Mouse (Mus musculus) heart, embryonic 14.5 days (tissue): Measurements from ENCODE around the gene Efs. TPM values are rescaled to one million over a fixed set of nuclear protein-coding genes. Genes with fewer than 3 reads are reported as not detected.

ENCODE experiments used
- ATAC-seq: fragments of 200-750 bp; cut with Nextera tagmentation; 2 replicates; pipeline ENCODE4 v1.8.0; 2017; ENCODE audit warnings: low read depth, moderate TSS enrichment; ENCODE audit not compliant: insufficient number of reproducible peaks, insufficient read depth, low FRiP score
- H3K27ac ChIP-seq, 2 experiments: fragments of 200-500 bp in 1 of 2; fragments of 300-500 bp in 1 of 2; sonication (generic) in 1 of 2; replicated peaks in 1 of 2; 2 replicates each; pipeline ENCODE4 v1.5.1; 2012 to 2014; ENCODE audit warnings: low read depth in 2 of 2, low read length in 2 of 2, control low read depth in 1 of 2, mild to moderate bottlenecking in 1 of 2, mixed read lengths in 1 of 2; ENCODE audit not compliant: control insufficient read depth in 1 of 2, insufficient read depth in 1 of 2
- H3K27me3 ChIP-seq: fragments of 300-500 bp; sonication (generic); 2 replicates; pipeline ENCODE4 v1.6.1; 2014; ENCODE audit warnings: mild to moderate bottlenecking, low read length, control low read depth; ENCODE audit not compliant: control insufficient read depth, insufficient read depth
- H3K36me3 ChIP-seq: fragments of 300-500 bp; sonication (generic); 2 replicates; pipeline ENCODE4 v1.6.1; 2014; ENCODE audit warnings: mild to moderate bottlenecking, control low read depth, low read length, mixed read lengths; ENCODE audit not compliant: control insufficient read depth, insufficient read depth
- H3K4me1 ChIP-seq, 2 experiments: fragments of 200-500 bp in 1 of 2; fragments of 300-500 bp in 1 of 2; sonication (generic) in 1 of 2; 2 replicates each; pipeline ENCODE4 v1.6.1; 2012 to 2014; ENCODE audit warnings: low read length in 2 of 2, control low read depth in 1 of 2, mixed read lengths in 1 of 2; ENCODE audit not compliant: control insufficient read depth in 2 of 2, insufficient read depth in 2 of 2
- H3K4me2 ChIP-seq: fragments of 300-500 bp; sonication (generic); 2 replicates; pipeline ENCODE4 v1.6.1; 2014; ENCODE audit warnings: mild to moderate bottlenecking, low read length
- H3K4me3 ChIP-seq, 2 experiments: fragments of 200-500 bp in 1 of 2; fragments of 300-500 bp in 1 of 2; sonication (generic) in 1 of 2; 2 replicates each; pipeline ENCODE4 v1.5.1; 2012 to 2014; ENCODE audit warnings: low read length in 2 of 2, mild to moderate bottlenecking in 2 of 2, control low read depth in 1 of 2, low read depth in 1 of 2, moderate library complexity in 1 of 2; ENCODE audit not compliant: control insufficient read depth in 1 of 2, insufficient read depth in 1 of 2
- H3K9ac ChIP-seq: fragments of 300-500 bp; sonication (generic); 2 replicates; pipeline ENCODE4 v1.6.1; 2014; ENCODE audit warnings: mild to moderate bottlenecking, low read length
- H3K9me3 ChIP-seq: fragments of 300-500 bp; sonication (generic); 2 replicates; pipeline ENCODE4 v1.6.1; 2016; ENCODE audit warnings: low read length, control low read depth; ENCODE audit not compliant: control insufficient read depth
- WGBS: fragments of 180-500 bp; shearing (Covaris S2); extraction: QIAGEN DNeasy Blood & Tissue Kit; methylation state at CpG from one replicate; pipeline ENCODE4 v1.1.7; 2014; 5-methylcytosine and 5-hydroxymethylcytosine counted together
- polyA plus RNA-seq: library from polyadenylated mRNA; unstranded; fragments of >200 nt; fragmentation: Nextera tagmentation; extraction: Ambion mirVana; gene quantifications from 2 replicates; pipeline ENCODE4 v1.2.1, GENCODE M21; 2014

The Efs gene
- polyA plus RNA-seq, 1 experiment from 2014 or later, result 14.6 TPM

DNA sequence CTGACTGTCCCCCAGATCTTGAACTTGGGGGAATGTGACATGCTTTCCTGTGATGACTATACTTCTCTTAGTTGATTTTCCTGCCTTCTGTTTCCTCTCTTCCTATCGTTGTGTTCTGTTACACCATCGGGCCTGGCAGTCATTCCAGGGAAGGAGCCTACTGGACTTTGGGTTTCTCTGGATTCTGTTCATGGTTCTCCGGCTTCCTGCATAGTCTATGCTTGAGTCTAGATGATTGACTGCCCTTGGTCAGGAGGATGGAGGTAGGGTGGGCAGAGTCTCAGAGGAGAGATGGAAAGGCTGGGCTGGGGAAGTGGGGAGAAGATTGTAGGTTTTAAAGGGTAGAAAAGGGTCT, 14.2 kb upstream of the Efs start:
- H3K9me3 ChIP-seq, result no peaks in the 10 kb centered on the region
- H3K9ac ChIP-seq, result no peak overlapping the region
- 45% methylated on average over 3 of the region's 3 CpGs for WGBS
- no peak overlapping the region for H3K4me2 ChIP-seq
- no peaks in the 10 kb centered on the region for H3K27me3 ChIP-seq
- H3K4me1 ChIP-seq, result peaks cover 5 to 7% of the 10 kb centered on the region in 2 experiments; a peak in 2 of 4 replicates
- H3K27ac ChIP-seq, result peak overlapping the region; percentile 29 to 51; a peak in 2 of 4 replicates
- no peak for ATAC-seq
- H3K36me3 ChIP-seq, result peaks cover 56% of the 10 kb centered on the region
- H3K4me3 ChIP-seq, result no peak overlapping the region

- Histone ChIP-seq H3K4me3 (no peak overlapping the region), H3K4me2 (no peak overlapping the region), H3K4me1 (peaks cover 5 to 7% of the 10 kb centered on the region in 2 experiments; a peak in 2 of 4 replicates), H3K9me3 (no peaks in the 10 kb centered on the region), H3K27me3 (no peaks in the 10 kb centered on the region), H3K9ac (no peak overlapping the region), H3K36me3 (peaks cover 51% of the 10 kb centered on the region), H3K27ac (peak overlapping the region; percentile 29 to 51; a peak in 3 of 4 replicates)
- no peak for ATAC-seq
- WGBS, result 40% methylated on average over 12 of the region's 12 CpGs
Measured at GRCm38 (mm10) chr14:54939434-54940175, 13.7 kb upstream of the Efs start.

DNA sequence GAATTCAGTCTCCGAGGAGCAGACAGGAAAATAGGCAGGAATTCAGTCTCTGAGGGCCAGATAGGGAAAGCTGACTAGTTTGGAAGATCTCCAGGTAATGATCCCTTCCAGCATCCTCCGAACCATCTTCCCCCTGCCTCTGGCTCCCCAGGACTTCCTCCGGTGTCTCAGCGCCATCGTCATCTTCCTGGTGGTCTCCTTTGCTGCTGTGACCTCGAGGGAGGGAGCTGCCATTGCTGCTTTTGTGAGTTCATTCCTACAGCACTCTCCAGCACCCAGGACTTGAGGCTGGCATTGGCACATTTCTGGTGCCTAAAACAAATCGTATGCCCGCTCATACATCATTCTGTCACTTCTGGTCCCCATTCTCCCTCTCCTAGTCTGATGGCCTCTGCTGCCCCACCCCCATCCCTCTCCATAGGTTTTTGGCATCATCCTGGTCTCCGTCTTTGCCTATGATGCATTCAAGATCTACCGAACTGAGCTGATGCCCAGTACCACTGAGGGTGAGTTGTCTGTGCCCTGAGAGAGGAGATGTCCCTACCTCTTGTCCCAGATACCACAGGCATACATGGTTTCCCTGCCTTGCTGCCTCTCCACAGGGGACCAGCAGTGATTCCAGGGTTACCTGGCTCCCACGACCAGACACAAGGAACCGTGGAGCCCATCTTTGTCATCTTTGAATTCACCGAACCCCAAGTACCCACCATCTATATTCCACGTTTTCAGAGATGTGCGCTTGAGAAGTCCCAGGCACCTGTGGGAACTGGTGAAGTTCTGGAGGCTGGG, 12.7 kb upstream of the Efs start:
- ATAC-seq, result no peak
- peaks cover 41% of the 10 kb centered on the region for H3K36me3 ChIP-seq
- H3K4me3 ChIP-seq, result no peak overlapping the region
- H3K4me2 ChIP-seq, result no peak overlapping the region
- no peaks in the 10 kb centered on the region for H3K9me3 ChIP-seq
- no peaks in the 10 kb centered on the region for H3K27me3 ChIP-seq
- WGBS, result 54% methylated on average over 15 of the region's 15 CpGs
- peaks cover 5 to 7% of the 10 kb centered on the region in 2 experiments; a peak in 2 of 4 replicates for H3K4me1 ChIP-seq
- H3K27ac ChIP-seq, result 0 out of 4 replicates have a peak overlapping the region, but pooled peaks of 1 of the 2 experiments have one; percentile 21
- H3K9ac ChIP-seq, result no peak overlapping the region

GRCm38 (mm10) chr14:54937361-54938182, 11.6 kb upstream of the Efs start:
- Histone ChIP-seq H3K4me1 (peaks cover 10 to 13% of the 10 kb centered on the region in 2 experiments; a peak in 3 of 4 replicates), H3K9ac (no peak overlapping the region), H3K4me3 (no peak overlapping the region), H3K27ac (0 out of 4 replicates have a peak overlapping the region, but pooled peaks of 1 of the 2 experiments have one; percentile 21), H3K27me3 (no peaks in the 10 kb centered on the region), H3K4me2 (no peak overlapping the region), H3K36me3 (peaks cover 31% of the 10 kb centered on the region), H3K9me3 (no peaks in the 10 kb centered on the region)
- no peak for ATAC-seq
- 55% methylated on average over 16 of the region's 16 CpGs for WGBS

- no peak overlapping the region for H3K4me2 ChIP-seq
- H3K27me3 ChIP-seq, result no peaks in the 10 kb centered on the region
- H3K36me3 ChIP-seq, result peaks cover 23% of the 10 kb centered on the region
- H3K4me1 ChIP-seq, result peaks cover 10 to 13% of the 10 kb centered on the region in 2 experiments; a peak in 3 of 4 replicates
- WGBS, result 24% methylated on average over 6 of the region's 6 CpGs
- peak overlapping the region; percentile 41; the same call in 1 of the 2 replicates for H3K9ac ChIP-seq
- H3K27ac ChIP-seq, result no peak overlapping the region; a peak in 1 of 4 replicates
- H3K4me3 ChIP-seq, result no peak overlapping the region
- H3K9me3 ChIP-seq, result no peaks in the 10 kb centered on the region
- no peak for ATAC-seq
Measured at GRCm38 (mm10) chr14:54936831-54937160, 10.9 kb upstream of the Efs start.

- peaks cover 17% of the 10 kb centered on the region for H3K36me3 ChIP-seq
- H3K27me3 ChIP-seq, result no peaks in the 10 kb centered on the region
- H3K9me3 ChIP-seq, result no peaks in the 10 kb centered on the region
- ATAC-seq, result no peak
- H3K4me3 ChIP-seq, result no peak within 1 kb of the TSS
- H3K27ac ChIP-seq, result peak within 1 kb of the TSS in 1 of 2 experiments; percentile 5; a peak in 1 of 4 replicates
- peaks cover 10 to 13% of the 10 kb centered on the region in 2 experiments; a peak in 3 of 4 replicates for H3K4me1 ChIP-seq
- no peak within 1 kb of the TSS for H3K4me2 ChIP-seq
- 16% methylated on average over 8 of the region's 8 CpGs for WGBS
- H3K9ac ChIP-seq, result peak within 1 kb of the TSS; percentile 41; the same call in 1 of the 2 replicates
Measured at GRCm38 (mm10) chr14:54935904-54936830, 10.2 kb upstream of the Efs start, which contains the start of gene Cmtm5. Gene Cmtm5 (plus strand): TSS chr14:54936261.
